Mouse (Mus musculus) liver, adult 2 months (tissue): Measurements from ENCODE around the gene Apoa5. TPM values are rescaled to one million over a fixed set of nuclear protein-coding genes. Genes with fewer than 3 reads are reported as not detected.

Experiments used
- DNase-seq: peaks from one replicate; pipeline ENCODE4 v3.0.0-alpha.2; 2011; ENCODE audit warnings: low read depth, low spot score; ENCODE audit errors: extremely low read depth
- H3K27ac ChIP-seq: fragments of 200-500 bp; replicated peaks from 2 replicates; pipeline ENCODE4 v1.5.1; 2012; ENCODE audit warnings: low read depth, mild to moderate bottlenecking, control low read depth, inconsistent platforms, low read length; ENCODE audit not compliant: insufficient read depth
- H3K27me3 ChIP-seq: fragments of 200-500 bp; 2 replicates; pipeline ENCODE4 v1.6.1; 2012; ENCODE audit warnings: mild to moderate bottlenecking, moderate library complexity, low read length, inconsistent platforms; ENCODE audit not compliant: control insufficient read depth, insufficient read depth
- H3K36me3 ChIP-seq: fragments of 200-500 bp; 2 replicates; pipeline ENCODE4 v1.6.1; 2012; ENCODE audit warnings: low read length, inconsistent platforms; ENCODE audit not compliant: control insufficient read depth, insufficient read depth
- H3K4me1 ChIP-seq: fragments of 200-500 bp; 2 replicates; pipeline ENCODE4 v1.6.1; 2011; ENCODE audit warnings: low read length; ENCODE audit not compliant: control insufficient read depth, insufficient read depth
- H3K4me3 ChIP-seq: fragments of 200-500 bp; 2 replicates; pipeline ENCODE4 v1.5.1; 2011; ENCODE audit warnings: low read depth, mild to moderate bottlenecking, control low read depth, low read length, moderate library complexity; ENCODE audit not compliant: insufficient read depth
- H3K79me2 ChIP-seq: fragments of 200-500 bp; 2 replicates; pipeline ENCODE4 v1.6.1; 2012; ENCODE audit warnings: inconsistent platforms, mild to moderate bottlenecking, low read length, moderate library complexity; ENCODE audit not compliant: control insufficient read depth, insufficient read depth
- H3K9ac ChIP-seq: fragments of 200-500 bp; 2 replicates; pipeline ENCODE4 v1.6.1; 2012; ENCODE audit warnings: low read depth, mild to moderate bottlenecking, control low read depth, inconsistent platforms, low read length
- CTCF ChIP-seq: fragments of 200-500 bp; IDR thresholded peaks from 2 replicates; pipeline ENCODE4 v1.5.1; 2011; ENCODE audit warnings: low read depth, low read length, control low read depth
- POLR2A ChIP-seq: fragments of 200-500 bp; IDR thresholded peaks from 2 replicates; pipeline ENCODE4 v1.6.1; 2011; ENCODE audit warnings: low read length, control low read depth; ENCODE audit not compliant: insufficient read depth; ENCODE audit errors: extremely low read depth
- WGBS: fragments of 180-500 bp; shearing (Covaris S2); methylation state at CpG from one replicate; pipeline ENCODE4 v1.1.7; 2018; 5-methylcytosine and 5-hydroxymethylcytosine counted together
- polyA plus RNA-seq: library from polyadenylated mRNA; depleted of rRNA; stranded (reverse); fragments of >200 nt; gene quantifications from 2 replicates; pipeline ENCODE4 v1.2.3, GENCODE M21; 2012
- total RNA-seq: library from RNA; depleted of rRNA; stranded (reverse); fragments of >200 nt; gene quantifications from 2 replicates; pipeline ENCODE4 v1.2.3, GENCODE M21; 2014

Apoa5 gene
- total and polyA plus RNA-seq, 2 experiments, result 771 to 3,079 TPM

GRCm38 (mm10) chr9:46228491-46228890 lies 39.9 kb upstream of the Apoa5 start, which contains the start of gene Apoa1:
Gene Apoa1 (plus strand): TSS chr9:46228580.
- peak within 1 kb of the TSS; percentile 90 for H3K27ac ChIP-seq
- WGBS, result 19% methylated on average over 9 of the region's 9 CpGs
- peak within 1 kb of the TSS; percentile 85 for H3K9ac ChIP-seq
- peak within 1 kb of the TSS; percentile 56 for H3K4me3 ChIP-seq
- H3K27me3 ChIP-seq, result no peaks in the 10 kb centered on the region
- TF ChIP-seq CTCF, result peak; percentile 44; the same call in 1 of the 2 replicates
- peak; percentile 94 for TF ChIP-seq POLR2A
- H3K4me1 ChIP-seq, result peaks cover 25% of the 10 kb centered on the region
- DNase-seq, result peak; percentile 89
- no peaks in the 10 kb centered on the region for H3K79me2 ChIP-seq
- peaks cover 4% of the 10 kb centered on the region; the same call in 1 of the 2 replicates for H3K36me3 ChIP-seq

- H3K4me1 ChIP-seq, result peaks cover 17% of the 10 kb centered on the region; the same call in 1 of the 2 replicates
- peak overlapping the region; percentile 56 for H3K4me3 ChIP-seq
- TF ChIP-seq POLR2A (peak; percentile 85), CTCF (peak; percentile 72)
- WGBS, result 5% methylated on average over 37 of the region's 37 CpGs
- DNase-seq, result peak; percentile 86
- no peaks in the 10 kb centered on the region for H3K27me3 ChIP-seq
- peaks cover 4% of the 10 kb centered on the region; the same call in 1 of the 2 replicates for H3K36me3 ChIP-seq
- H3K79me2 ChIP-seq, result peaks cover 8% of the 10 kb centered on the region
- peak overlapping the region; percentile 90 for H3K27ac ChIP-seq
- peak overlapping the region; percentile 85 for H3K9ac ChIP-seq
These were observed 38.6 kb upstream of the Apoa5 start for GRCm38 (mm10) chr9:46229573-46230449.

- peak; percentile 89 for DNase-seq
- Histone ChIP-seq H3K27ac (peak overlapping the region; percentile 90), H3K36me3 (peaks cover 4% of the 10 kb centered on the region; the same call in 1 of the 2 replicates), H3K79me2 (peaks cover 8% of the 10 kb centered on the region), H3K27me3 (no peaks in the 10 kb centered on the region), H3K9ac (peak overlapping the region; percentile 85), H3K4me1 (peaks cover 13% of the 10 kb centered on the region; the same call in 1 of the 2 replicates), H3K4me3 (peak overlapping the region; percentile 56)
- peak; percentile 25; the same call in 1 of the 2 replicates for TF ChIP-seq CTCF
- peak; percentile 75 for TF ChIP-seq POLR2A
- 16% methylated on average over 13 of the region's 13 CpGs for WGBS
These were observed 37.9 kb upstream of the Apoa5 start for GRCm38 (mm10) chr9:46230450-46230975.

GRCm38 (mm10) chr9:46235196-46235595 lies 33.2 kb upstream of the Apoa5 start:
- H3K27me3 ChIP-seq, result no peaks in the 10 kb centered on the region
- DNase-seq, result peak; percentile 96
- WGBS, result 24% methylated on average over 6 of the region's 6 CpGs
- peak overlapping the region; percentile 87 for H3K4me3 ChIP-seq
- TF ChIP-seq POLR2A (peak; percentile 87; the same call in 1 of the 2 replicates), CTCF (no peak)
- peak overlapping the region; percentile 97 for H3K27ac ChIP-seq
- peaks cover 8% of the 10 kb centered on the region for H3K79me2 ChIP-seq
- H3K9ac ChIP-seq, result peak overlapping the region; percentile 95
- peaks cover 13% of the 10 kb centered on the region for H3K4me1 ChIP-seq
- peaks cover 4% of the 10 kb centered on the region; the same call in 1 of the 2 replicates for H3K36me3 ChIP-seq

GRCm38 (mm10) chr9:46235596-46235648 lies 33.0 kb upstream of the Apoa5 start, which contains the start of gene Apoc3:
Gene Apoc3 (minus strand): TSS chr9:46235636.
- Histone ChIP-seq H3K27ac (peak within 1 kb of the TSS; percentile 97), H3K27me3 (no peaks in the 10 kb centered on the region), H3K4me3 (peak within 1 kb of the TSS; percentile 87), H3K36me3 (peaks cover 4% of the 10 kb centered on the region; the same call in 1 of the 2 replicates), H3K79me2 (peaks cover 8% of the 10 kb centered on the region), H3K9ac (peak within 1 kb of the TSS; percentile 95), H3K4me1 (peaks cover 15% of the 10 kb centered on the region)
- TF ChIP-seq POLR2A, result no peak
- TF ChIP-seq CTCF, result no peak
- DNase-seq, result no peak
